Mouse (Mus musculus) forebrain, embryonic 10.5 days (tissue): ENCODE results near the gene Usp33. TPM values are rescaled to one million over a fixed set of nuclear protein-coding genes. Genes with fewer than 3 reads are reported as not detected.
"Not testable (repeated sequence)": the region's sequence is repeated elsewhere in the genome, so short reads cannot be mapped to it uniquely, and the experiment has no call there.

Source experiments
- DNase-seq: peaks from one replicate; pipeline ENCODE4 v3.0.0-alpha.2; 2017; ENCODE audit warnings: low spot score; ENCODE audit errors: extremely low spot score
- H3K27ac ChIP-seq: fragments of 300-500 bp; sonication (generic); 2 replicates; pipeline ENCODE4 v1.5.1; 2016; ENCODE audit warnings: mild to moderate bottlenecking
- H3K27me3 ChIP-seq: fragments of 300-500 bp; sonication (generic); 2 replicates; pipeline ENCODE4 v1.6.1; 2016; ENCODE audit warnings: mild to moderate bottlenecking; ENCODE audit not compliant: poor library complexity, severe bottlenecking
- H3K36me3 ChIP-seq: fragments of 300-500 bp; sonication (generic); replicated peaks from 2 replicates; pipeline ENCODE4 v1.6.1; 2016; ENCODE audit warnings: mild to moderate bottlenecking, moderate library complexity
- H3K4me1 ChIP-seq: fragments of 300-500 bp; sonication (generic); 2 replicates; pipeline ENCODE4 v1.6.1; 2016
- H3K4me3 ChIP-seq: fragments of 300-500 bp; sonication (generic); 2 replicates; pipeline ENCODE4 v1.5.1; 2016; ENCODE audit warnings: mild to moderate bottlenecking, moderate library complexity
- H3K9me3 ChIP-seq: fragments of 300-500 bp; sonication (generic); 2 replicates; pipeline ENCODE4 v1.6.1; 2016; ENCODE audit warnings: mild to moderate bottlenecking, moderate library complexity
- WGBS: fragments of 180-500 bp; shearing (Covaris S2); methylation state at CpG from one replicate; pipeline ENCODE4 v1.1.7; 2016; 5-methylcytosine and 5-hydroxymethylcytosine counted together
- polyA plus RNA-seq: library from polyadenylated mRNA; unstranded; fragments of >200 nt; fragmentation: Nextera tagmentation; extraction: Ambion mirVana; gene quantifications from 2 replicates; pipeline ENCODE4 v1.2.1, GENCODE M21; 2016

Gene Usp33
- 47.4 and 47.8 TPM in 2 replicates for polyA plus RNA-seq

GRCm38 (mm10) chr3:152345732-152346632, at the start of gene Usp33:
Gene Usp33, plus strand, starts transcription at chr3:152346478.
- Histone ChIP-seq H3K4me1 (peaks cover 25% of the 10 kb centered on the region), H3K36me3 (peaks cover 6% of the 10 kb centered on the region; the same call in 1 of the 2 replicates), H3K9me3 (no peaks in the 10 kb centered on the region), H3K27ac (peak within 1 kb of the TSS; percentile 90), H3K4me3 (peak within 1 kb of the TSS; percentile 74), H3K27me3 (no peaks in the 10 kb centered on the region)
- 6% methylated on average over 44 of the region's 44 CpGs for WGBS
- peak; percentile 87 for DNase-seq

- Histone ChIP-seq H3K4me3 (no peak overlapping the region), H3K36me3 (peaks cover 60% of the 10 kb centered on the region), H3K27ac (no peak overlapping the region), H3K27me3 (no peaks in the 10 kb centered on the region), H3K4me1 (no peaks in the 10 kb centered on the region), H3K9me3 (no peaks in the 10 kb centered on the region)
- 93% methylated on average over 14 of the region's 14 CpGs for WGBS
- DNase-seq, result no peak
These were observed 45.6 kb upstream of the Usp33 start for GRCm38 (mm10) chr3:152300376-152301337.

GRCm38 (mm10) chr3:152302991-152303390, 43.3 kb upstream of the Usp33 start:
- Histone ChIP-seq H3K27ac (no peak overlapping the region), H3K4me3 (no peak overlapping the region), H3K36me3 (peaks cover 53% of the 10 kb centered on the region), H3K9me3 (no peaks in the 10 kb centered on the region), H3K27me3 (no peaks in the 10 kb centered on the region), H3K4me1 (no peaks in the 10 kb centered on the region)
- no peak for DNase-seq
- WGBS, result 85% methylated on average over 9 of the region's 9 CpGs

GRCm38 (mm10) chr3:152304093-152304815, 42.0 kb upstream of the Usp33 start:
- no peak for DNase-seq
- H3K27ac ChIP-seq, result no peak overlapping the region
- H3K36me3 ChIP-seq, result peaks cover 56% of the 10 kb centered on the region
- no peak overlapping the region for H3K4me3 ChIP-seq
- H3K27me3 ChIP-seq, result no peaks in the 10 kb centered on the region
- H3K9me3 ChIP-seq, result no peaks in the 10 kb centered on the region
- H3K4me1 ChIP-seq, result no peaks in the 10 kb centered on the region
- 68% methylated on average over 6 of the region's 6 CpGs for WGBS

GRCm38 (mm10) chr3:152305080-152305479, 41.2 kb upstream of the Usp33 start:
- Histone ChIP-seq H3K4me1 (no peaks in the 10 kb centered on the region), H3K9me3 (no peaks in the 10 kb centered on the region), H3K27me3 (no peaks in the 10 kb centered on the region), H3K4me3 (no peak overlapping the region), H3K27ac (no peak overlapping the region), H3K36me3 (peaks cover 63% of the 10 kb centered on the region)
- DNase-seq, result no peak
- WGBS, result 92% methylated on average over 8 of the region's 8 CpGs

GRCm38 (mm10) chr3:152305971-152306370, 40.3 kb upstream of the Usp33 start:
- H3K4me1 ChIP-seq, result no peaks in the 10 kb centered on the region
- DNase-seq, result no peak
- no peaks in the 10 kb centered on the region for H3K9me3 ChIP-seq
- H3K4me3 ChIP-seq, result no peak overlapping the region
- peaks cover 62% of the 10 kb centered on the region for H3K36me3 ChIP-seq
- H3K27me3 ChIP-seq, result no peaks in the 10 kb centered on the region
- 87% methylated on average over 4 of the region's 4 CpGs for WGBS
- H3K27ac ChIP-seq, result no peak overlapping the region

- no peaks in the 10 kb centered on the region for H3K9me3 ChIP-seq
- H3K4me3 ChIP-seq, result no peak overlapping the region
- no peak for DNase-seq
- 80% methylated on average over 10 of the region's 10 CpGs for WGBS
- peaks cover 54% of the 10 kb centered on the region for H3K36me3 ChIP-seq
- no peak overlapping the region for H3K27ac ChIP-seq
- no peaks in the 10 kb centered on the region for H3K27me3 ChIP-seq
- H3K4me1 ChIP-seq, result no peaks in the 10 kb centered on the region
These were observed 37.6 kb upstream of the Usp33 start for GRCm38 (mm10) chr3:152308485-152309249.

- Histone ChIP-seq H3K4me1 (no peaks in the 10 kb centered on the region), H3K36me3 (peaks cover 54% of the 10 kb centered on the region), H3K4me3 (no peak overlapping the region), H3K9me3 (no peaks in the 10 kb centered on the region), H3K27me3 (no peaks in the 10 kb centered on the region), H3K27ac (no peak overlapping the region)
- 90% methylated on average over 9 of the region's 9 CpGs for WGBS
- DNase-seq, result no peak
These were observed 37.0 kb upstream of the Usp33 start for GRCm38 (mm10) chr3:152309250-152309645.

- not testable (repeated sequence) for H3K27me3 ChIP-seq, DNase-seq, H3K9me3 ChIP-seq, H3K4me3 ChIP-seq, H3K4me1 ChIP-seq, H3K27ac ChIP-seq
- H3K36me3 ChIP-seq, result peaks cover 41% of the 10 kb centered on the region
- WGBS, result 78% methylated on average over 14 of the region's 14 CpGs
These were observed 31.6 kb upstream of the Usp33 start for GRCm38 (mm10) chr3:152314666-152315065.

GRCm38 (mm10) chr3:152315613-152316012, 30.7 kb upstream of the Usp33 start:
- H3K4me3 ChIP-seq, result no peak overlapping the region
- no peaks in the 10 kb centered on the region for H3K4me1 ChIP-seq
- H3K27ac ChIP-seq, result no peak overlapping the region
- 14% methylated on average over 7 of the region's 7 CpGs for WGBS
- H3K36me3 ChIP-seq, result peaks cover 40% of the 10 kb centered on the region
- DNase-seq, result peak; percentile 71
- no peaks in the 10 kb centered on the region for H3K9me3 ChIP-seq
- H3K27me3 ChIP-seq, result no peaks in the 10 kb centered on the region

GRCm38 (mm10) chr3:152316447-152317173, 29.7 kb upstream of the Usp33 start:
- not testable (repeated sequence) for H3K27ac ChIP-seq, DNase-seq, H3K9me3 ChIP-seq, H3K4me3 ChIP-seq, H3K4me1 ChIP-seq, H3K27me3 ChIP-seq
- WGBS, result 87% methylated on average over 9 of the region's 9 CpGs
- peaks cover 42% of the 10 kb centered on the region for H3K36me3 ChIP-seq
